Mouse (Mus musculus) thymus, adult 2 months (tissue): ENCODE results near the gene Ap3b2. TPM values are rescaled to one million over a fixed set of nuclear protein-coding genes. Genes with fewer than 3 reads are reported as not detected.
A peak's percentile ranks its signal among the peaks of the same experiment; 100 is the strongest.

Experiments
- DNase-seq: peaks from one replicate; pipeline ENCODE4 v3.0.0; 2021
- H3K27ac ChIP-seq: fragments of 200-500 bp; 2 replicates; pipeline ENCODE4 v1.5.1; 2012; ENCODE audit warnings: low read length, control low read depth; ENCODE audit not compliant: control insufficient read depth, insufficient read depth
- H3K27me3 ChIP-seq: fragments of 200-500 bp; 2 replicates; pipeline ENCODE4 v1.6.1; 2012; ENCODE audit warnings: mild to moderate bottlenecking, low read length, moderate library complexity, mixed read lengths; ENCODE audit not compliant: control insufficient read depth, insufficient read depth
- H3K36me3 ChIP-seq: fragments of 200-500 bp; 2 replicates; pipeline ENCODE4 v1.6.1; 2012; ENCODE audit warnings: mild to moderate bottlenecking, low read length, moderate library complexity; ENCODE audit not compliant: control insufficient read depth, insufficient read depth
- H3K4me1 ChIP-seq: fragments of 200-500 bp; replicated peaks from 2 replicates; pipeline ENCODE4 v1.6.1; 2012; ENCODE audit warnings: low read length; ENCODE audit not compliant: control insufficient read depth, insufficient read depth
- H3K4me3 ChIP-seq: fragments of 200-500 bp; 2 replicates; pipeline ENCODE4 v1.5.1; 2012; ENCODE audit warnings: mild to moderate bottlenecking, low read length, control low read depth, moderate library complexity; ENCODE audit not compliant: control insufficient read depth, insufficient read depth
- CTCF ChIP-seq: fragments of 200-500 bp; IDR thresholded peaks from 2 replicates; pipeline ENCODE4 v1.5.1; 2012; ENCODE audit warnings: mild to moderate bottlenecking, control low read depth, low read length, moderate library complexity, borderline replicate concordance; ENCODE audit not compliant: control insufficient read depth, poor library complexity, insufficient read depth; ENCODE audit errors: extremely low read depth
- POLR2A ChIP-seq: fragments of 200-500 bp; IDR thresholded peaks from 2 replicates; pipeline ENCODE4 v1.6.1; 2012; ENCODE audit warnings: mild to moderate bottlenecking, low read length, control low read depth, moderate library complexity; ENCODE audit not compliant: control insufficient read depth, poor library complexity, insufficient read depth; ENCODE audit errors: extremely low read depth
- WGBS: fragments of 180-500 bp; shearing (Covaris S2); methylation state at CpG from one replicate; pipeline ENCODE4 v1.1.7; 2018; 5-methylcytosine and 5-hydroxymethylcytosine counted together
- polyA plus RNA-seq: library from polyadenylated mRNA; depleted of rRNA; stranded (reverse); fragments of >200 nt; gene quantifications from 2 replicates; pipeline ENCODE4 v1.2.3, GENCODE M21; 2012; rRNA removed

Ap3b2 gene
- polyA plus RNA-seq, 1 experiment, result 0.65 TPM

DNA sequence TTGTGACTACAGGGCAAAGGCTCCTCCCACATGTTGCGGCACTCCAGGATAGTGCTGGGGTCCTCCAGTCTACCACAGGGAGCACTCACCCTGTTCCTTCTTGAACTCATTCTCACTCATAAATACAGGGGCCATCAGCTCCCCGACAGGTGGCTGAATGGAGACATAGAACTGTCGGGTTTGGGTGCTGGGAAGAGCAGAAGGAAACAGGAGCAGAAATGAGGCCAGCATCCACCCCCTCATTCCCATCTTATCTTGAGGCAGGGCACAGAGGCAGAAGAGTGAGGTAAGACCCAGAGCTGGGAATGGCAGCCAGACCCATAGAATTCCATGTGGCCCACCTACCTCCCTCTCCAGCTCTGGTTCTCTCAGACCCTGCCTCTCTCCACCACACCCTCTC lies 30.9 kb downstream of the Ap3b2 start:
- Histone ChIP-seq H3K27ac (no peak overlapping the region), H3K4me3 (no peak overlapping the region), H3K36me3 (no peaks in the 10 kb centered on the region), H3K4me1 (no peaks in the 10 kb centered on the region), H3K27me3 (no peaks in the 10 kb centered on the region)
- 84% methylated on average over 3 of the region's 3 CpGs for WGBS
- TF ChIP-seq CTCF (no peak), POLR2A (no peak)
- no peak for DNase-seq

DNA sequence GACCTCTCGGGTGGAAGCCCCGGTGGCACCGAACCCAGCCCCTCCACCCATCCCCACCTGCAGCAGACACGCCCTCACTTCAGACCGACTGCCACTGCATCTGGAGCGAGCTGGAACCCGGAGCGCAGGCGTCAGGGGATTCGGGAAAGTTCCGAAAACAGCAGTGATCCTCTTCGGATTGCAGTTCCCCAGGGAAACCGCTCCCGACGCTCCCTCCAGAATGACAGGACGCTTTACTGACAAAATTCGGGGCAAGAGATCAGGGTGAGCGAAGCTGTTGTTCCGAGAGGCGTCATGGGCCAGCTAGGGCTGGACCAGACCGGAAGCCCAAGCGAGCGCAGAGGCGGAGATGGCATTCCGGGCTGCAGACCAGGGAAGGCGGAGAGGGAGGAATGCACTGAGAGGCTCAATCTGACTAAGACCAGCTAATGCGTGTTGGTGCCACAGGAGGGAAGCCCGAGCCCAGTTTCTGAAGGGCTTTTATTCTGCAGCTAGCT lies 38.5 kb downstream of the Ap3b2 start, which contains the start of gene Cpeb1:
Cpeb1 (minus strand) TSS at position 311 of the 497 bp plus-strand sequence.
- no peak for DNase-seq
- TF ChIP-seq CTCF, result no peak
- TF ChIP-seq POLR2A, result no peak
- peak within 1 kb of the TSS; percentile 15 for H3K4me3 ChIP-seq
- H3K27ac ChIP-seq, result no peak within 1 kb of the TSS
- WGBS, result 9% methylated on average over 28 of the region's 28 CpGs
- peaks cover 14% of the 10 kb centered on the region for H3K27me3 ChIP-seq
- peaks cover 6% of the 10 kb centered on the region for H3K4me1 ChIP-seq
- no peaks in the 10 kb centered on the region for H3K36me3 ChIP-seq

DNA sequence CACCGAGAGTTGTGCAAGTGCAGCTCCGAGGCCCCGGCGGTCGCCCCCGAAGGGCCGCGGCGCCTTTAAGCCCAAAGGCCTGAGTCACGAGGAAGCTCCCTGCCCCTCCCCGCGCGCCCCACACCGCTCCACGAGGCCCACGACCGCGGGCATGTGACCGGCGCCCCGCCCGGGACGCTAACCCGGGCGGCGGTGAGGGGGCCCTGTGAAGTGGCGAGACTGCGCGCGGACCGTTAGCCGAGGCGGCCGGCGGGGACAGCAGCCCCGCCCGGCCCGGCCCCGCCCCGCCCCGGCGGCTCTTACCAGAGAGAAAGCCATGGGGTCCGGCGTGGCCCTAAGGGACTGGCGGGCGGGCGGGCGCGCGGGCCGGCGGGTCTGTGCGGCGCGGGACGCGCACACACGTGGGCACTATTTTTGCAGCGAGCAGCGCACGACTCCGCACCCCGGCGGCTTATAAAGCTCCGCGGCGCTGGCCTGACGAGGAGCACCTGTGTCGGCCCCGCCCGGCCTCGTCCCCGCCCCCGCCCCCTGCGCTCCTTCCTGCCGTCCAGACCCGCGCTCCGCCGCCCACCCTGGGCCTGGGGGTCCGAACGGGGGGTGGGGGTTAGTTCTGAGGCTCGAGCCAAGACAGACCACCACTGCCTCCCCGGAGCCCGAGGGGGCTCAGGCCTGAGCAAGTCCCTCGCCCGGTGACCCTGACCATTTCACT lies 39.2 kb downstream of the Ap3b2 start:
- TF ChIP-seq POLR2A, result no peak
- TF ChIP-seq CTCF, result no peak
- no peak overlapping the region for H3K27ac ChIP-seq
- no peak for DNase-seq
- peaks cover 14% of the 10 kb centered on the region for H3K27me3 ChIP-seq
- 2% methylated on average over 86 of the region's 87 CpGs for WGBS
- peaks cover 6% of the 10 kb centered on the region for H3K4me1 ChIP-seq
- no peaks in the 10 kb centered on the region for H3K36me3 ChIP-seq
- H3K4me3 ChIP-seq, result peak overlapping the region; percentile 15

DNA sequence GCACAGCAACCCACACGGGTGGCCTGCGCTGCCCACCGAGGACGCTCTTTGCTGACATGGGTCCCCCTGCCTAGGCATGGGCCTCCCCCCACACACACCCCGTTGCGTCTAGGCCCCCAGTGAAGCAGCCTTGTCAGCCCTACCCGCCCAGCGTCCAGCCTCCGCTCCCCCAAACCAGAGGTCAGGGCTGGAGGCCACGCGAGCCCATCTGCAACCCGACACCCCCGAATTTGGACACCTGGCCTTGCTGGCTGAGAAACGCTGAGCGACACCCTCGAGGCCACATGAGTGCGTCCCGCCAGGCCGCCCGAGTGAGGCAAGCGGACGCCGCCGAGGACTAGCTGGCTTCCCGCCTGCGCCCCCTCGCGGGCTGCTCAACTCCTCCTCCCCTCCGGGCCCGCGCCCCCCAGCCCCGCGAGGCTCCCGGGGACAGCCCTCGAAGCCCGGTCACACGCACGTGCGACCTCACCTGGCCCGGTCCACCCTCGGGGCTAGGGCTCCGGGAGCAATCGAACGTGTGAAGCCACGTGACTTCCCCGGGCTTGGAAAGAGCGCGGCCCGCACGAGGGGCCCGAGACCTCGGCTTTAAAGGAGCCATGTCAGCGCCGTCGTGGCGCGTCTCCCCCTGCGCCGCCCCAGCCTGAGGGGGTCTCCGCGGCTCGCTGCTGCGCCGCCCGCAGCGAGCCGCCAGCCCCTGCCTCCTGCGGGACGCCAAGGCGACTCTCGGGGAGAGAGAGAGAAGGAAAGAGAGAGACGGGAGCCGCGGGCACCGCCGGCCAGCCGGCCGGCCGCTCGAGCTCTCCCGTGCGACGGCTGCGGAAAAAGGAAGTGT lies 40.1 kb downstream of the Ap3b2 start:
- Histone ChIP-seq H3K36me3 (no peaks in the 10 kb centered on the region), H3K27me3 (peaks cover 14% of the 10 kb centered on the region), H3K4me1 (peaks cover 6% of the 10 kb centered on the region), H3K27ac (no peak overlapping the region), H3K4me3 (peak overlapping the region; percentile 15)
- peak; percentile 40 for DNase-seq
- TF ChIP-seq CTCF, result peak; percentile 27; the same call in 1 of the 2 replicates
- no peak for TF ChIP-seq POLR2A
- 14% methylated on average over 84 of the region's 84 CpGs for WGBS

DNA sequence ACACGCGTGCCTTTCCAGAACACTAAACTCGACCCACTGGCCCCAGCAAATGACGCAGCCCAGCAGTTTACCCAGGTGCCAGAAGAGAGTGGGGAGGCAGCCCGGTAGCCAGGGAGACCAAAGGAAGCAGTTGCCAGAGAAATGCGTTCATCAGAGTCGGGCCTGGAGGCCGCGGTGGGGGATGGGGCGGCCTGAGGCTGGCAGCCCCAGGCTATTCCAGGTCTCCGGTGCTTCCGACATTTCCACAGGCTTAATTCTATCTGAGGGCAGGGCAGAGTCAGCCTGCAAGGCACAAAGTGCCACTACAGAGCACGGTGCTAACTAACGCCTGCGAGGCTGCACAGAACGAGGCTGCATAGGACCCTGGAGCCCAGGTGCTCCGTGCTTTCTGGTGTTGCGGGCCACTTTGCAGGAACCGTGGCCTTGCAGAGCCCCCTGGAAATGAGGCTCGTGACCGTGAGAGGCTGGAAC lies 40.7 kb downstream of the Ap3b2 start:
- peaks cover 14% of the 10 kb centered on the region for H3K27me3 ChIP-seq
- TF ChIP-seq POLR2A, result no peak
- no peak for TF ChIP-seq CTCF
- no peak for DNase-seq
- peaks cover 6% of the 10 kb centered on the region for H3K4me1 ChIP-seq
- no peak overlapping the region for H3K27ac ChIP-seq
- H3K4me3 ChIP-seq, result no peak overlapping the region
- no peaks in the 10 kb centered on the region for H3K36me3 ChIP-seq
- WGBS, result 13% methylated on average over 21 of the region's 21 CpGs

Other genes with a start within 250 kb of the Ap3b2 start
- 1,451 and 1,758 TPM in 2 replicates for gene Rps17, start 148.7 kb downstream of the Ap3b2 start, polyA plus RNA-seq
- 8.8 and 13.5 TPM in 2 replicates for gene Cpeb1, start 38.5 kb downstream of the Ap3b2 start, polyA plus RNA-seq
- gene BC048679, start 4.4 kb upstream of the Ap3b2 start, polyA plus RNA-seq, result not detected in 2 replicates
- 1.5 and 3.2 TPM in 2 replicates for gene Fsd2, start 73.0 kb upstream of the Ap3b2 start, polyA plus RNA-seq
- gene Whamm, start 77.3 kb upstream of the Ap3b2 start, polyA plus RNA-seq, result 29.8 and 30.4 TPM in 2 replicates
- gene Homer2, start 213.6 kb upstream of the Ap3b2 start, polyA plus RNA-seq, result 1.2 and 2.4 TPM in 2 replicates